Mouse (Mus musculus): ENCODE results near the gene Dpp6. TPM values are rescaled to one million over a fixed set of nuclear protein-coding genes. Genes with fewer than 3 reads are reported as not detected.

Gene Dpp6
- polyA plus RNA-seq, 1 experiment from 2014 or later = 7.1 TPM

GRCm38 (mm10) chr5:27156366-27156765, 339.4 kb downstream of the Dpp6 start:
- ATAC-seq (replicated peaks; ENCODE audit: low FRiP score) (no peak), DNase-seq (ENCODE audit: low spot score) (no peak)
- no peaks in the 10 kb centered on the region for H3K4me1 ChIP-seq (replicated peaks; ENCODE audit: control insufficient read depth, insufficient read depth, low read length)
- 39% methylated on average over 2 of the region's 2 CpGs for WGBS
- H3K9me3 ChIP-seq (ENCODE audit: control insufficient read depth, low read length) = no peaks in the 10 kb centered on the region
- no peaks in the 10 kb centered on the region for H3K36me3 ChIP-seq (ENCODE audit: control insufficient read depth, insufficient read depth, low read length)
- H3K4me2 ChIP-seq (ENCODE audit: low read depth, low read length, severe bottlenecking) = no peak overlapping the region
- H3K9ac ChIP-seq (ENCODE audit: low read length) = no peak overlapping the region
- no peak overlapping the region for H3K4me3 ChIP-seq (ENCODE audit: low read depth, low read length)
- H3K27ac ChIP-seq (ENCODE audit: low read depth, low read length) = no peak overlapping the region
- H3K27me3 ChIP-seq (ENCODE audit: control insufficient read depth, insufficient read depth, low read length) = no peaks in the 10 kb centered on the region

DNA sequence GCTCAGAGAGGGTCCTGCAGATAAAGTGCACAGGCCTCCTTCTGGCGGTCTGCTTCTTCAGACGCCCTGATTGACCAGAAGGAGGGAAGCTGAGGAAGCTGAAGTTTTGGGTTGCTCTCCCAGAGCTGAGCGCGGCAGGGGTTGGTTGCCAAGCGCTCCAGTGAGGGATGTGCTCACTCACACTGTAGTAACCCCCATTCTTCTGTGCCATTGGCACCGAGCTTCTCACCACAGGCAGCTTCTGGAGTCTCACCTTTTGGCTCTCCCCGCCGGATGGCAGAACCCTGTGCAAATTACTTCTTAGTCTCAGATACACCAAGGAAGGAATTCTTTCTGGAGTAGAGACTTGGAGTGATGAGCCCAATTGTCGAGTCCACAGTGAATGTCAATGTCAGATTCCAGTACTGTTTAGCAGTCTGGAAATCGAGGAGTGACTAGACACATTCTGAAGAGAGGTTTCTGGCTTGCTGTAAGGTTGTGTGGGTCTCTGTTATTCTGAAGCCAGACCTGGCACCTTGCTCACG, 344.2 kb downstream of the Dpp6 start:
- H3K9me3 ChIP-seq (ENCODE audit: control insufficient read depth, low read length) = no peaks in the 10 kb centered on the region
- no peaks in the 10 kb centered on the region for H3K27me3 ChIP-seq (ENCODE audit: control insufficient read depth, insufficient read depth, low read length)

DNA sequence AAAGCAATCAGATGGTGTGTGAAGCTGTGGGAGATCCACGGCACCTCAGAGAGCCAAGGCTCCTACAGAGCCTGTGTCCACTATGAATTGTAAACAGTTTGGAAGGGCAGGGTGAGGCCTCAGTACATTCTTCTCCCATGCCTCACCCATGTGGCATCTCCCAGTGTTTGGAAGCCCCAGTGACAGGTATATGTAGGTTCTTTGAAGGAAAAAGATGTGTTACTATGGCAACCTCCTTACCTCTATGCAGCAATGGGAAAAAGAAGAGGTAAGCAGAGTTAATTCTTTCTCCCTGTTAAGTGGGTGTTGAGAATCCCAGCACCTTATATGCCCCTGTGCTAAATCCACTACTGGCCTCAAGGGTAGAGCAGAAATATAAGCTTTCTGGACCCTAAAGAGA, 351.5 kb downstream of the Dpp6 start:
- H3K36me3 ChIP-seq (ENCODE audit: control insufficient read depth, insufficient read depth, low read length) = no peaks in the 10 kb centered on the region
- 68% methylated on average over 1 of the region's 1 CpGs for WGBS
- no peak overlapping the region for H3K4me3 ChIP-seq (ENCODE audit: low read depth, low read length)
- DNase-seq (ENCODE audit: low spot score) (no peak), ATAC-seq (replicated peaks; ENCODE audit: low FRiP score) (no peak)
- H3K9ac ChIP-seq (ENCODE audit: low read length) = no peak overlapping the region
- no peaks in the 10 kb centered on the region for H3K27me3 ChIP-seq (ENCODE audit: control insufficient read depth, insufficient read depth, low read length)
- H3K4me1 ChIP-seq (replicated peaks; ENCODE audit: control insufficient read depth, insufficient read depth, low read length) = no peaks in the 10 kb centered on the region
- no peaks in the 10 kb centered on the region for H3K9me3 ChIP-seq (ENCODE audit: control insufficient read depth, low read length)
- no peak overlapping the region for H3K4me2 ChIP-seq (ENCODE audit: low read depth, low read length, severe bottlenecking)
- H3K27ac ChIP-seq (ENCODE audit: low read depth, low read length) = no peak overlapping the region

More for the DNA sequence above, 344.2 kb downstream of the Dpp6 start:
- Histone ChIP-seq H3K36me3 (ENCODE audit: control insufficient read depth, insufficient read depth, low read length) (no peaks in the 10 kb centered on the region), H3K27ac (ENCODE audit: low read depth, low read length) (no peak overlapping the region), H3K4me1 (replicated peaks; ENCODE audit: control insufficient read depth, insufficient read depth, low read length) (no peaks in the 10 kb centered on the region), H3K4me2 (ENCODE audit: low read depth, low read length, severe bottlenecking) (no peak overlapping the region), H3K4me3 (ENCODE audit: low read depth, low read length) (no peak overlapping the region), H3K9ac (ENCODE audit: low read length) (no peak overlapping the region)
- DNase-seq (ENCODE audit: low spot score) = no peak
- WGBS = 76% methylated on average over 11 of the region's 11 CpGs
- no peak for ATAC-seq (replicated peaks; ENCODE audit: low FRiP score)

DNA sequence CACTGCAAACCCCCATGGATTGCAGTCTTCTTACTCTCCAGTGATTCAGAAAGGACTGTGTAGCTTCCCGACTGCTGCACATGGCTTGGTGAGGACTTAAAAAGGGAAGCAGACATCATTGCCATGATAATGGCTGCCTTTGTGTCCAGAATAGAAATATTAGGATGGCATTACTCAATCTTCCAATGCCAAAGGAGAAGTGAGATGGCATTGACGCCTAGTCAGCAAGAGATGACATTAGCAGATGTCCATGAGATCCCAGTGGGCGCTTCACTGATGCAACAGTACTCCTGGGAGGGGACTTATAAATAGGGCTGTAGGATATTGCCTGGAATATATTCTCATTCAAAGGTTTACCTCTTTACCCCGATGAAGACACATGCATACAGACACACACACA, 368.0 kb downstream of the Dpp6 start:
- Histone ChIP-seq H3K27ac (ENCODE audit: low read depth, low read length) (no peak overlapping the region), H3K27me3 (ENCODE audit: control insufficient read depth, insufficient read depth, low read length) (no peaks in the 10 kb centered on the region), H3K9me3 (ENCODE audit: control insufficient read depth, low read length) (no peaks in the 10 kb centered on the region), H3K36me3 (ENCODE audit: control insufficient read depth, insufficient read depth, low read length) (no peaks in the 10 kb centered on the region), H3K4me2 (ENCODE audit: low read depth, low read length, severe bottlenecking) (no peak overlapping the region), H3K9ac (ENCODE audit: low read length) (no peak overlapping the region), H3K4me1 (replicated peaks; ENCODE audit: control insufficient read depth, insufficient read depth, low read length) (no peaks in the 10 kb centered on the region), H3K4me3 (ENCODE audit: low read depth, low read length) (no peak overlapping the region)
- no peak for ATAC-seq (replicated peaks; ENCODE audit: low FRiP score)
- no peak for DNase-seq (ENCODE audit: low spot score)
- WGBS = 80% methylated on average over 4 of the region's 4 CpGs

DNA sequence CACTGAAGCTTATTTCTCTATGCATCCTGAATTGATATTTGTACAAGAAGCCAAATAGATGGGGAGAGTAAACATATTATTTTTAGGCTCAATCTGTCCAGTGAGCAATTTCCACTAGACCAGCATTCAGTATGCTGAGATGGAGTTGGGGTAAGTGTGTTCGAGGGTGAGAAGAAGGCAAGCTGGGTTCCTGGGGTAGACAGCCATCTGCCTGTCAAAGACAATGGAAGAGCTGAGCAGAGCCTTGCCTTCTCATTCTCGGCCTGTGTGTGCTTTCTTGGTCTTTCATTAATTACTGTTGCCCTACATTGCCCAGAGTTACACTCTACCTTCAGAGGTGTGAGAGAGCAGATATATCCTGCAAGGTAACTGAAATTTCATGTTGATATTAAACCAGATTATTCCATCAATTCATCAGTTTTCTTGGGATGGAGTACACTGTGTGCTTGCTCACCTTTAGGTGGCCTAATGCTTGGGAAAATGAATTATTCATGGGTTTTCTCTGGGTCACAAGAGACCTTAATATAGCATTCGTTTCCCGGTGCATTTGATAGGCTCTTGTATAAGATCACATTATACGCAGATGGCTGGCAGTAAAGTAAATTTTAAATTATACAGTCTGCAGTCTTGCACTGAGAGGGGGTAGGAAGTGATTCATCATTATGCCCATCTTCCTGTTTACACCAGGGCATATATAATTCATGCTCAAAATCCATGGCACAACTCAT, 374.4 kb downstream of the Dpp6 start:
- Histone ChIP-seq H3K4me1 (replicated peaks; ENCODE audit: control insufficient read depth, insufficient read depth, low read length) (no peaks in the 10 kb centered on the region), H3K36me3 (ENCODE audit: control insufficient read depth, insufficient read depth, low read length) (no peaks in the 10 kb centered on the region), H3K4me2 (ENCODE audit: low read depth, low read length, severe bottlenecking) (no peak overlapping the region), H3K9ac (ENCODE audit: low read length) (no peak overlapping the region), H3K9me3 (ENCODE audit: control insufficient read depth, low read length) (no peaks in the 10 kb centered on the region), H3K4me3 (ENCODE audit: low read depth, low read length) (no peak overlapping the region), H3K27ac (ENCODE audit: low read depth, low read length) (no peak overlapping the region), H3K27me3 (ENCODE audit: control insufficient read depth, insufficient read depth, low read length) (no peaks in the 10 kb centered on the region)
- ATAC-seq (replicated peaks; ENCODE audit: low FRiP score) (no peak), DNase-seq (ENCODE audit: low spot score) (no peak)
- 79% methylated on average over 5 of the region's 5 CpGs for WGBS

- WGBS = 91% methylated on average over 3 of the region's 3 CpGs
- no peaks in the 10 kb centered on the region for H3K36me3 ChIP-seq (ENCODE audit: control insufficient read depth, insufficient read depth, low read length)
- H3K27me3 ChIP-seq (ENCODE audit: control insufficient read depth, insufficient read depth, low read length) = no peaks in the 10 kb centered on the region
- H3K9me3 ChIP-seq (ENCODE audit: control insufficient read depth, low read length) = no peaks in the 10 kb centered on the region
- H3K4me2 ChIP-seq (ENCODE audit: low read depth, low read length, severe bottlenecking) = no peak overlapping the region
- no peak for ATAC-seq (replicated peaks; ENCODE audit: low FRiP score)
- H3K4me1 ChIP-seq (replicated peaks; ENCODE audit: control insufficient read depth, insufficient read depth, low read length) = no peaks in the 10 kb centered on the region
- H3K4me3 ChIP-seq (ENCODE audit: low read depth, low read length) = no peak overlapping the region
- H3K9ac ChIP-seq (ENCODE audit: low read length) = no peak overlapping the region
- H3K27ac ChIP-seq (ENCODE audit: low read depth, low read length) = no peak overlapping the region
- no peak for DNase-seq (ENCODE audit: low spot score)
Observed at GRCm38 (mm10) chr5:27194157-27194556, 377.2 kb downstream of the Dpp6 start.

DNA sequence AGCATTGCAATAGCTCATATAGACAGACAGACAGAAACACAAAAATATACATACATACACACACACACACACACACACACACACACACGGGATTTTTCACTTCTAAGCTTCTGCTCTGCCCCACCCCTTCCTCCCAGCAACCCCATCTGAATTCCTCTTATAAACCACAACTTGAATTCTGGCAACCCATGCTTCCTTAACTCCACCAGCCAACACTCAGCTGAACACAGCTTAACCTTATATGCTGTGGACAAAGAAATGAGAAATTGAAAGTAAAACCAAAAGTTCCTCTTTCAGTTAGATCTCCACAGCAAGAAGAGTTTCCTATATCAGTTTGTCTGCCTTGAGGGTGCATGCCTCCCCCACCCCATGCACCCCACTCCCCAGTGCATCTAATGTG, 378.0 kb downstream of the Dpp6 start:
- Histone ChIP-seq H3K4me2 (ENCODE audit: low read depth, low read length, severe bottlenecking) (no peak overlapping the region), H3K27me3 (ENCODE audit: control insufficient read depth, insufficient read depth, low read length) (no peaks in the 10 kb centered on the region), H3K27ac (ENCODE audit: low read depth, low read length) (no peak overlapping the region), H3K9ac (ENCODE audit: low read length) (no peak overlapping the region), H3K4me3 (ENCODE audit: low read depth, low read length) (no peak overlapping the region), H3K9me3 (ENCODE audit: control insufficient read depth, low read length) (no peaks in the 10 kb centered on the region), H3K4me1 (replicated peaks; ENCODE audit: control insufficient read depth, insufficient read depth, low read length) (no peaks in the 10 kb centered on the region), H3K36me3 (ENCODE audit: control insufficient read depth, insufficient read depth, low read length) (no peaks in the 10 kb centered on the region)
- ATAC-seq (replicated peaks; ENCODE audit: low FRiP score) (no peak), DNase-seq (ENCODE audit: low spot score) (no peak)
- WGBS = 68% methylated on average over 1 of the region's 1 CpGs

DNA sequence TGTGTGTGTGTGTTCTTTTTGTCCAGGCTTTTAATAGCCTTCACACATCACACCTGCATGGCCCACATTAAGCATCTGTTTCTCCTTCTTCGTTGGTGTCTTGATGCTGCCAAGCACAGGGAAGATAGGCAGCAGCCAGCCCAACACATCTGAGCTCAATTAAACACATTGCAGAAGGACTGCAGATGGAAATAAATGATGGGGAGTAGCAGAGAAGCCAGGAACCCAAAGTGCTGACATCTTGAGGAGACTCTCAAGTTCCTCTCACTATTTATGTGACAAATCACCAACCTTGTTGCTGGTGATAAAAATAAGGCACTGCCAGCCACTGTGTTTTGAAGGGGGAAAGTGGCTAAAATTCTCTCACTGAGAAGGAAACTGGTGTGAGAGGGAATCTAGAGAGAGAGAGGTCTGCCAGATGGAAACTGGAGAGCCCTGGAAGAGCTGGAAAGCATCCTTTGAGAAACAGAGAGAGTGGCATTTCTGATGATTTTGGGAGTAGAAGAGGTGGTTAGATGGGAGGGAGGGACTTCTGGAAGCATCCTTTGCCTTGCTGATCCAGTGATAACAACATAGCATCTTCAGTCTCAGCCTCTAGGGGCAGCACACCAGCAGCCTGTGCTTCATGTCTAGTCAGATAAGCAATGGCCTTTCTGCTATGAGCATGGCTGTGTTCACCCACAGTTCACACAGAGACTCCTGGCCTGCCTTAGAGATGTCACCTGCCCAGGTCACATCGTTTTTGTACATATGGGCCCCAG, 383.8 kb downstream of the Dpp6 start:
- Histone ChIP-seq H3K27ac (ENCODE audit: low read depth, low read length) (no peak overlapping the region), H3K9ac (ENCODE audit: low read length) (no peak overlapping the region), H3K9me3 (ENCODE audit: control insufficient read depth, low read length) (no peaks in the 10 kb centered on the region), H3K27me3 (ENCODE audit: control insufficient read depth, insufficient read depth, low read length) (no peaks in the 10 kb centered on the region), H3K36me3 (ENCODE audit: control insufficient read depth, insufficient read depth, low read length) (no peaks in the 10 kb centered on the region), H3K4me2 (ENCODE audit: low read depth, low read length, severe bottlenecking) (no peak overlapping the region), H3K4me3 (ENCODE audit: low read depth, low read length) (no peak overlapping the region), H3K4me1 (replicated peaks; ENCODE audit: control insufficient read depth, insufficient read depth, low read length) (no peaks in the 10 kb centered on the region)
- ATAC-seq (replicated peaks; ENCODE audit: low FRiP score) (no peak), DNase-seq (ENCODE audit: low spot score) (no peak)
- 66% methylated on average over 2 of the region's 2 CpGs for WGBS

All from forebrain, embryonic 11.5 days (tissue).